Mouse (Mus musculus) cerebellum, adult 2 months (tissue): Measurements from ENCODE around the gene Tmem56. TPM values are rescaled to one million over a fixed set of nuclear protein-coding genes. Genes with fewer than 3 reads are reported as not detected.

Source experiments
- DNase-seq, 2 experiments: peaks; one replicate each; pipeline ENCODE4 v3.0.0; 2021
- H3K27ac ChIP-seq: fragments of 200-500 bp; 2 replicates; pipeline ENCODE4 v1.5.1; 2012; ENCODE audit warnings: low read length, control low read depth, inconsistent platforms; ENCODE audit not compliant: insufficient read depth
- H3K27me3 ChIP-seq: fragments of 200-500 bp; 2 replicates; pipeline ENCODE4 v1.6.1; 2012; ENCODE audit warnings: inconsistent platforms, mild to moderate bottlenecking, low read length, moderate library complexity; ENCODE audit not compliant: control insufficient read depth, insufficient read depth
- H3K4me1 ChIP-seq: fragments of 200-500 bp; 2 replicates; pipeline ENCODE4 v1.6.1; 2011; ENCODE audit warnings: low read length; ENCODE audit not compliant: control insufficient read depth, insufficient read depth
- H3K4me3 ChIP-seq: fragments of 200-500 bp; replicated peaks from 2 replicates; pipeline ENCODE3; 2011; ENCODE audit warnings: mild to moderate bottlenecking, low read depth, low read length, control low read depth; ENCODE audit not compliant: insufficient read depth
- CTCF ChIP-seq: fragments of 200-500 bp; IDR thresholded peaks from 2 replicates; pipeline ENCODE4 v1.5.1; 2011; ENCODE audit warnings: low read depth, mild to moderate bottlenecking, control low read depth, low read length, moderate library complexity, borderline replicate concordance; ENCODE audit not compliant: insufficient read depth
- POLR2A ChIP-seq: fragments of 200-500 bp; IDR thresholded peaks from 2 replicates; pipeline ENCODE4 v1.6.1; 2011; ENCODE audit warnings: low read length, control low read depth, borderline replicate concordance; ENCODE audit not compliant: insufficient read depth
- WGBS: fragments of 180-500 bp; shearing (Covaris S2); methylation state at CpG from one replicate; pipeline ENCODE4 v1.1.7; 2018; 5-methylcytosine and 5-hydroxymethylcytosine counted together
- polyA plus RNA-seq: library from polyadenylated mRNA; depleted of rRNA; stranded (reverse); fragments of >200 nt; gene quantifications from 2 replicates; pipeline ENCODE4 v1.2.3, GENCODE M21; 2012

Gene Tmem56
- polyA plus RNA-seq, 1 experiment = 31.2 TPM

GRCm38 (mm10) chr3:121187510-121187909, 95.4 kb downstream of the Tmem56 start:
- no peak for TF ChIP-seq CTCF
- no peak for TF ChIP-seq POLR2A
- 94% methylated on average over 7 of the region's 7 CpGs for WGBS
- no peak overlapping the region for H3K4me3 ChIP-seq
- no peaks in the 10 kb centered on the region for H3K27me3 ChIP-seq
- DNase-seq = no peak
- no peak overlapping the region for H3K27ac ChIP-seq
- H3K4me1 ChIP-seq = no peaks in the 10 kb centered on the region

DNA sequence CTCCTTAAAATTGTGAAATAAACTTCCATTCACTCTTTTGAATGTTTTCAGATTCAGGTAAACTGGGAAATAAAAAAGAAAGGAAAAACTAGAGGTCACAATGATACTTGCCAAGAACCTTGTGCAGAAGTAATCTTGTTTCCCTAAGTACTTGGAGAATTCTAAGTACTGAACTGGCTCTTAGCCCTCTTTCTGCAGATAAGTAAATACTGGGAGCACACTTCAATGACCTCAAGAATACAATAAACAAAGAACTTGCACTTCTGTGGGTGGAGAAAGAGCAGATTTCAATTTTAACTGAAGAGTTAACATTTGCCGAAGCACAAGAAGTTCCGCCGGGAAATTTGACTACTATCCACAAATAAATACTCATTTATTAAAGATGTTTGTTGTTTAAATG, 96.0 kb downstream of the Tmem56 start:
- Histone ChIP-seq H3K4me3 (no peak overlapping the region), H3K4me1 (no peaks in the 10 kb centered on the region), H3K27me3 (no peaks in the 10 kb centered on the region), H3K27ac (no peak overlapping the region)
- DNase-seq = no peak
- TF ChIP-seq POLR2A (no peak), CTCF (no peak)
- 88% methylated on average over 3 of the region's 3 CpGs for WGBS

GRCm38 (mm10) chr3:121185197-121185596, 97.7 kb downstream of the Tmem56 start:
- no peak overlapping the region for H3K27ac ChIP-seq
- 65% methylated on average over 3 of the region's 3 CpGs for WGBS
- DNase-seq = no peak
- no peaks in the 10 kb centered on the region for H3K27me3 ChIP-seq
- no peak overlapping the region for H3K4me3 ChIP-seq
- no peaks in the 10 kb centered on the region for H3K4me1 ChIP-seq
- TF ChIP-seq CTCF = no peak
- no peak for TF ChIP-seq POLR2A

GRCm38 (mm10) chr3:121176011-121176410, 106.9 kb downstream of the Tmem56 start:
- no peak for DNase-seq
- no peak overlapping the region for H3K4me3 ChIP-seq
- WGBS = 97% methylated on average over 1 of the region's 1 CpGs
- H3K27me3 ChIP-seq = no peaks in the 10 kb centered on the region
- H3K27ac ChIP-seq = no peak overlapping the region
- TF ChIP-seq CTCF (no peak), POLR2A (no peak)
- no peaks in the 10 kb centered on the region for H3K4me1 ChIP-seq

- Histone ChIP-seq H3K27ac (no peak overlapping the region), H3K27me3 (no peaks in the 10 kb centered on the region), H3K4me1 (no peaks in the 10 kb centered on the region), H3K4me3 (no peak overlapping the region)
- TF ChIP-seq POLR2A (no peak), CTCF (no peak)
- 75% methylated on average over 9 of the region's 9 CpGs for WGBS
- no peak for DNase-seq
Observed at GRCm38 (mm10) chr3:121174248-121174945, 108.5 kb downstream of the Tmem56 start.

DNA sequence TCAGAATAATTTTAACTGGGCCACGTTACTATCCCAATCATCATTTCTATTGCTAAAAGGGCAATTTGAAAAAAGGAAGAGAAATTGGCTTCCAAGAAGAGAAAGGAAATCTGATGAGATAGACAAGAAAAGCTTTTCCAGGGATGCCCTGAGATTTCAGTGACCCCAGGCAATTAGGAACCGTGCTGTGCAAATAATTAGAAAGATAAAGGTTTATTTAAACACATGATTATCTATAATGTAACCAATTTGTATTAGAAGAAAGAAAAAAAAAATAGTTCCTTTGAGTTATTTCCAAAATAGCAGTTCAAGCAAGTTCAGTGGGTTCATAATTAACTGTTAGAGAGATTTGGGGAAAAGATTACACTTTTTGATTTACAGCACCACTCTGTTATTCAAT, 110.2 kb downstream of the Tmem56 start:
- no peaks in the 10 kb centered on the region for H3K27me3 ChIP-seq
- TF ChIP-seq CTCF = no peak
- TF ChIP-seq POLR2A = no peak
- H3K4me1 ChIP-seq = no peaks in the 10 kb centered on the region
- WGBS = 94% methylated on average over 2 of the region's 2 CpGs
- no peak for DNase-seq
- H3K4me3 ChIP-seq = no peak overlapping the region
- no peak overlapping the region for H3K27ac ChIP-seq

- H3K27me3 ChIP-seq = no peaks in the 10 kb centered on the region
- H3K27ac ChIP-seq = no peak overlapping the region
Observed at GRCm38 (mm10) chr3:121171872-121172265, 111.0 kb downstream of the Tmem56 start.

GRCm38 (mm10) chr3:121171243-121171871, 111.5 kb downstream of the Tmem56 start, which contains the start of gene Rwdd3:
Rwdd3 (minus strand) TSS chr3:121171695.
- peak within 1 kb of the TSS; percentile 94 for H3K4me3 ChIP-seq
- under 1% methylated on average over 40 of the region's 40 CpGs for WGBS
- peak; percentile 90 to 93 for DNase-seq
- no peaks in the 10 kb centered on the region for H3K27me3 ChIP-seq
- TF ChIP-seq CTCF (peak; percentile 75), POLR2A (0 out of 2 replicates have a peak, but pooled peaks have one; percentile 28)
- no peaks in the 10 kb centered on the region for H3K4me1 ChIP-seq
- no peak within 1 kb of the TSS for H3K27ac ChIP-seq

More at GRCm38 (mm10) chr3:121171872-121172265, 111.0 kb downstream of the Tmem56 start:
- Histone ChIP-seq H3K4me1 (no peaks in the 10 kb centered on the region), H3K4me3 (no peak overlapping the region)
- DNase-seq = no peak
- 55% methylated on average over 6 of the region's 6 CpGs for WGBS
- TF ChIP-seq POLR2A (no peak), CTCF (no peak)
